Mouse (Mus musculus): ENCODE data around the gene Gpsm3.

Gene Gpsm3

DNA sequence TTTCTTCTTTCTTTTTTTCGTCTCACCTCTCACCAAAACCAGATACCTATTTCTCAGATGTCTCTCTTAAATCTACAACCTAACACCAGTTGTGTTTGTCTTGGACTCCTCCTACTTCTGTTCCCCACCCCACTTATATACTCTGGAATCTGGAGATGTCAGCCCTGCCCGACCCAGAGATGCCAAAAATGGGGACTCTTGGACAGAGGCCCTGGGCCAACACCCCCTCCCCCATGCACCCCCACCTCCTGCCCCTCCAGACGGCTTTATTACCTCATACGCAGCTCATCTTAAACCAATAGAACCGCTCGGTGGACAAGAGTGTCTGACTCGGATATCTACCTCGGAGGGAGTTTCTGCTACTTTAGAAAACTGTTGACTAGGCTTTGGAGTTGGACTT, 6.5 kb downstream of the Gpsm3 start:
- in situ Hi-C loops (cut with MboI; ENCODE audit: unreplicated experiment in 2 of 2) = no loop called here

DNA sequence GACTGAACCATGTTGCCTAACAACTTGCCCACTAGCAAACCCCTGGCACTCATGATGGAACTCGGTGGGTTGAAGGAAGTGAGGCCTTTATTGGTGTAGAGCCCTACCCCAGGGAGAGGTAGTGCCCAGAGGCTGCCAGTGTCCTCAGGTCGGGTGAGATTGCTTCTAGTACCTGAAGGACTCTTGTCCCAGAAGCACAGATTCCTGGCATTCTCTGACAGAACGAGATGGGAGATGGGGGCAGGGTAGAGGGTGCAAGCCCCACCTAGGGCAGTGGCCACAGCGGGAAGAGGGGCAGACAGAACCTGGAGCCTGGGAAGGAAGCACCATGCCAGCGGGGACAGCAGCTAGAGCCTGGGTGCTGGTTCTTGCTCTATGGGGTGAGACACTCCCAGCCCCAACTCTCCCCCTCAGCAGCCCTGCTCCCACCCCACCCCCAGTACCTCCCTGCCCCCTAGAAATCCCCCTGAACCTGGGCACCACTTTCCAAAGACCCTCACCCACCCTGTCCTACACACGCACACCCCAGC, 8.0 kb downstream of the Gpsm3 start, which contains the start of gene Ager:
Gene Ager, plus strand, starts transcription at position 297 of the 530 bp plus-strand sequence.
- in situ Hi-C loops (cut with MboI; ENCODE audit: unreplicated experiment in 2 of 2) = no loop called here

DNA sequence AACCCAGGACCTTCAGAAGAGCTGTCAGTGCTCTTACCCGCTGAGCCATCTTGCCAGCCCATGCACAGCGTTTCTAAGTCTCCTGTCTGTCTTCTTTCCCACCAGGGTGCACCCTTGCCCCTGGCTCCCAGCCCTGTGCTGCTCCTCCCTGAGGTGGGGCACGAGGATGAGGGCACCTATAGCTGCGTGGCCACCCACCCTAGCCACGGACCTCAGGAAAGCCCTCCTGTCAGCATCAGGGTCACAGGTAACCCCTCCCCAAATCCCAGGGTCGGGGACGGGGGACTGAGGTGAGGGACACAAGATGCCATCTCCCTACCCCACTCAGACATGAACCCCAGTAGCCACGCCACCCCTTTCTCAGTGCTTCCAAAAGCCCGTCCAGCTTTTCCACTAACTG, 10.3 kb downstream of the Gpsm3 start:
- in situ Hi-C loops (cut with MboI; ENCODE audit: unreplicated experiment in 2 of 2) = no loop called here

DNA sequence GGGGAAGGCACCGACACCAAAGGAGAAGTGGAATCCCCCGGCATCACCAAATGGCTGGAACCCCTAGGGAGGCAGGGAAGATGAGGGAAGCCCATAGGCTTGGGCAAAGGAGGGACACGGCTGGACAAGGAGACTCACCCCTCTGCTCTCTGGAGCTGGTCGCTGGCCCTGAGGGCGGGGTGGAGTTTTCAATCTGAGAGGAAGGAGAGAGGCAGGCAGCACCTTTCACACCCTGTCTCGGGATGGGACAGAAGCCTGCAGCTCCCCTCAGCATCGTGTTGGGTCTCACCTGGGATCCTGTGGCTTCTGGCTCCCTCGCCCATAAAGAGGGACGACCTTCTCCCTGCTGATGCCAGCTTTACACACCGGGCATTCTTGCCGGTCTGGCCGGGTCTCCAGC, 12.2 kb downstream of the Gpsm3 start:
- in situ Hi-C loops (cut with MboI; ENCODE audit: unreplicated experiment in 2 of 2) = no loop called here

DNA sequence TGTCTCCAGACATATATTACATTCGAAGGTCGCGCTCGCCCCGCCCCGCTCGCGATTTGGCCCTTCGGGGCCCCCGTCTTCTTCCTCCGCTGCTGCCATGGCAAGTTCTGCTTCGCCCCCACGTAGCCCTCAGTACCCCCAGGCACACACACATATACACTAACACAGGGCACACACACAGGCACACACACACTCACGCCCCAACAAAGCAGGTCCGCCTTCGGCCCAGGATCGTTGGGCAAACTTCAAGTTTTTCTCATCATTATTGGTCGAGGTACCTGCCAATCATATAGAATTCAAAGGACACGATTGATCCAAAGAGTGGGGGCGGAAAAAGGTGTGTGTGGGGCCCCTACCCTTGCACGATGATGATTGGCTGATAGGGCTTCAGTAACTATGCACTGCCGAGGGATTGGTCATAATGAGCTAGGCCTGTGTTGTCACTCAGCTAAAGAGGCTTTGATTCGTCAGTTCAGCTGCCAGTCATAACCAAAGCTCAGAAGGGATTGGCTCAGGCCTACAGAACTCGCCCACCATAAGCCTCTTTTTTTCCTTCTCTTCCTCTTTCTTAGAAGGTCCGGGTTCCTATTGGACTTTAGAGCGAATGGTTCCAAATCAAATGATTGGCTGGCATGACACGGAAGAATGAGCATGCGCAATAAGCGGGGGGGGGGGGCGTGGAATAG, 13.9 kb downstream of the Gpsm3 start, which contains the start of gene Rnf5:
Gene Rnf5, minus strand, starts transcription at position 316 of the 686 bp plus-strand sequence.
- in situ Hi-C loops (cut with MboI; ENCODE audit: unreplicated experiment in 2 of 2) = no loop called here

DNA sequence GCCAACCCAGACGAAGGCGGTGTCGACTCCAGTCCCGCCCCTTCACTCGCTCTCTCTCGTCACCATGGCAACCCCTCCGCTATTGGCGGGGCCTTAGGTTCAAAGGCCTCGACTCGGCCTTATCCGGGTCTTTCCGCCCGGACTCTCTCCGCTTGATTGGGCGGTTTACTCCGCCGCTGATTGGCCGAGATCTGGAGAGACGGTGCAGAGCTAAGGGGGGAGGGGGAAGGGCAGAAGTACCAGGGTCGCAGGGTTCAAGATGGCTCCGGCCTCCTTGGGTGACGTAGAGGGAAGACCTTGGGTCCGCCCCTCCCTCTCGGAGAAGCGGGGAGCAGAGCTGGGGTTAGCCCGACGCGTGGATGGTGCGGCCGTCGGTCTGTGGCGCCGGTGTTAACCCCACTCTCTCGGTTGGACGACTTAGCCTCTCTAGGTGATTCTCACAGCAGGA, 14.5 kb downstream of the Gpsm3 start, which contains the start of gene Agpat1:
Gene Agpat1, plus strand, starts transcription at position 202 of the 448 bp plus-strand sequence.
- in situ Hi-C loops (cut with MboI; ENCODE audit: unreplicated experiment in 2 of 2) = no loop called here

DNA sequence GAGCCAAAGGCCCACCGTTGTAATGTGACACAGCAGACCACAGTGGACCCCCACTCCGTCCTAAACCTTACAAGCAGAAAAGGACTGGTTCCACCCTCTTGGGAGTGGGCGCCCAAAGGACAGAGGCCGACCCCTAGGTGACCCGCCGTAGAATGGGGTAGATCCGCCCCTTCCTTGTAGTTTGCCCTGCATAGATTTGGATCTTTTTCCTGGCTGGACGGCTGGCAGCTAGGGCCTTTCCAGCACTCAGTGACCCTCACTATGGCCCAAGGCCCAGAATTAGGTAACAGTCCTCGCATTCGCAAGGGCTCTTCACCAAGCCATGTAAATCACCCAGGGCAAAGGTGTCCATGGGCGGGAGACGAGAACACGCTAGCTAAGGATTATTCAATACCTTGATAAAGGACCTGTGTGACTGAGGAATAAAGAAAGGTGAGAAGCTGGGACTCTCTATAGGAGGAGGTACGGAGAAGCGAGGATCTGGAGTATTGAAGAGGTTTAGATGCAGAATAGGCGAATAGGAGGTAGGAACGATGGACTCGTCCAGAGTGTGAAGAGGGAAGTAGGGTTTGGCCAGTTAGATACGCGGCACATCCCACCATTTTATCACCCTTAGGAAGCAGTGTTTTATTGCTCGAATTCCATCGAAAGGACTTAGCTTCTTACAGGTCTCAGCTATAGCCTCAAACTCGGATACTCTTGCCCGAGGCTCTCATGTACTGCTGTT, 15.1 kb downstream of the Gpsm3 start:
- in situ Hi-C loops (cut with MboI; ENCODE audit: unreplicated experiment in 2 of 2) = no loop called here

DNA sequence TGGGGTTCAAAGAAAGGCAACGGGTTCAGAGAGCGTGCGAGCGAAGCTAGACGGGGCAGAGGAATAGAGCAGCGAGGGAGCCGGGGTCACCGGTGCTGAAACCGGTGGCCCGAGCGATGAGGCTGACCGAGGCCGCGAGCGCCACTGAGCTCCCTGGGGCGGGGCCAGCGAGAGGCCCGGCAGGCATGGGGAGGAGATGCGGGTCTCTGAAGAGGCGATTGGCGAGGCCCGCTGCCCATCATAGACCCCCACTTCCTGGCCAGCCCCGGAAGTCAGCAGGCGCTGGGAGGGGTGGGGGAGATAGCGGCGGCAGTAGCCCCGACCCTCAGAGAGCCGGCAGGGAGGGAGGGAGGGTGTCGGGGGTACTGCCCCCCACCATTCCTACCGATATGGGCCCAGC, 16.0 kb downstream of the Gpsm3 start:
- in situ Hi-C loops (cut with MboI; ENCODE audit: unreplicated experiment in 2 of 2) = no loop called here

DNA sequence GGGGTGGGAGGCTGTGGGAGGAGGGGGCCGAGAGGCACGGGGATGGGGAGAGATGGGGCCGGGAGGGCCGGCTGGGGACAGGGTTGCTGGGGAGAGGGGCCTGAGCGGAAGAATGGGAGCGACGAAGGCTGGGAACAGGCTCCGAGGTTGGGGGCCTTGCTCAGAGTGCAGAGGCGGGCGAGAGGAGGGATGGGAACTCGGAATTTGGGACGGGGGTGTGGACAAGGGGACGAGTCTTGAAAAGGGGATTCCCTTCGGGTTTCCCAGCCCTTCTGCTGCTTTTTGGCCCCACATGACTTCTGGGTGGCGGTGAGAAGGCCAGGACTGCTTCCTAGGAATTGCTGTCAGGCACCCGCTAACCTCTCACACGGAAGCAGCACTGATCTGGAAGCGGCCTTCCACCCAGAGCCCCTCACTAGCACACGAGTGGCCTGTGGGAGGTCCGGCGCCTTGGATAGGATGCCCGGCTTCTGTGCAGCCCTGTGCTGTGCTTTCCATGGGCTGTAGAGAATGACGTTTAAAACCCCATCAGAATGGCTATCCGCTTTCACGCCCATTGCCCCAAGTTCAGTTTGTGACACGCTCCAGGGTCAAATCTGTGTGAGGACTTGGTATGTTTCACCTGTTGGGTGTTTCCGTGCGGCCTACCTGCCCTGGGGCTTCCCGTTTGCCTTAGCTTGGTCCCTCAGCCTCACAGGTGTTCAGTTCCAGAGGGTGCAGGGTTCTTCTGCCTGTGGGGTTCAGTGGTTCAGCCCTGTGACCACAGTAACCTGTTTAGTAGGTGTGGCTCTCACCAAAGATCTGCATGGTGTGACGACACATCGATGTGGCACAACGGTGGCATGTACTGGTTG, 16.8 kb downstream of the Gpsm3 start:
- in situ Hi-C loops (cut with MboI; ENCODE audit: unreplicated experiment in 2 of 2) = no loop called here

DNA sequence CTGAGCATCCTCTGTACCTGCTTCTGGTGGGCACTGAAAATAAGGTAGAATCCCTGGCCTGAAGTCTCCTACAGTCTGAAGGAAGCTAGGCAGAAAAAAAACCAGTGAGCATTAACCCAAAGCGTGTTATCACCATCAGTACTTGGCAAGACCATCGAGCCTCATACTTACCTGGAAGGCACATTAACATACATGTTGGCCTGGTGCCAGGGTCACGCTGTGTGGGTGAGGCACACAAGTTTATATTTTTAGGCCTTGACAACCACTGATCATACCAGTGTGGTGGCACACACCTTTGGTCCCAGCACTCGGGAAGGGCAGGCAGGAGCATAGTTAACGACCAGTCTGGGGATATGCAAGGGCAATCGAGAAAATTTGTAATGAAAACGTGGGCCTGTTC, 18.4 kb downstream of the Gpsm3 start:
- in situ Hi-C loops (cut with MboI; ENCODE audit: unreplicated experiment in 2 of 2) = no loop called here

DNA sequence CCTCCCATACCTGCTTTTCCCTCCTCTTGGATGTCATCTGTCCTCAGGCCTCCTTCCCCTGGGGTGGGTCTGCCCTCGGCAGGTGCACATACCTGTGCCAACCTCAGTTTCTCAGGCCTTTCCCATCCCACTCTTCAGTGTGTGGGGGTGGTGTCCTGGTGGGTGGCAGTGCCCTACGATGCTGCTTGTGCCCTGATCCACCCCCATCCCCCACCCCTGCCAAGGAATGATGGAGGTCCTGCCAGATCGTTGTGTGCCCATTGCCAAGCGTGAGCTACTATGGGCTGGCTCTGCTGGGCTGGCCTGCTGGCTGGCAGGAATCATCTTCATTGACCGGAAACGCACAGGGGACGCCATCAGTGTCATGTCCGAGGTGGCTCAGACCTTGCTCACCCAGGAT, 21.4 kb downstream of the Gpsm3 start:
- in situ Hi-C loops (cut with MboI; ENCODE audit: unreplicated experiment in 2 of 2) = no loop called here

DNA sequence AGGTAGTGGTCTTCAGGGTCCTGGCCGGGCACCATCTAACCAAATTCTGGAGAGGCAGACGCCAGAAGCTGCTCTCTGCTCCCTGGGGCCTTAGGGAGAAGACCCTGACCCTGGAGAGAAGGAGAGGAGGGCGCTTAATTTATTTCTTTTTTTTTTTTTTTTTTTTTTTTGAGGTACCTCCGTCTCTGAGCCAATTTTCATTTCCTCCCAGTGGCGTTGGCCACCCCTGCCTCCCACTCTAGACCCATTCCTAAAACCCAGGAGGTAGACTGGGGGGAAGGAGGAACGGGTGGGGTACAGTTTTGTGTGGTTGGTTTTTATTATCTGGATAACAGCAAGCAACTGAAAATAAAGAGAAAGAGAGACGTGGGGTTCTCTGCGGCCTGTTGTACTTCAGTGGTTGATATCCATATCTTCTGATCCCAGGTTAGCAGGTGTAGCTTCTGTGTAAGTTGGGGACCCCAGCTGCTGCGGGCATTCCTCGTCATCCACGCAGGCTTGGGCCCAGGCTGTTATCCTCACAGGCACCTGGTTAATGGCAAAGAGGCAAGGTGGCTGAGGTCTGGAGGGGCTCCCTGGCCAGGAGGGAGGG, 23.5 kb downstream of the Gpsm3 start:
- in situ Hi-C loops (cut with MboI; ENCODE audit: unreplicated experiment in 2 of 2) = no loop called here

DNA sequence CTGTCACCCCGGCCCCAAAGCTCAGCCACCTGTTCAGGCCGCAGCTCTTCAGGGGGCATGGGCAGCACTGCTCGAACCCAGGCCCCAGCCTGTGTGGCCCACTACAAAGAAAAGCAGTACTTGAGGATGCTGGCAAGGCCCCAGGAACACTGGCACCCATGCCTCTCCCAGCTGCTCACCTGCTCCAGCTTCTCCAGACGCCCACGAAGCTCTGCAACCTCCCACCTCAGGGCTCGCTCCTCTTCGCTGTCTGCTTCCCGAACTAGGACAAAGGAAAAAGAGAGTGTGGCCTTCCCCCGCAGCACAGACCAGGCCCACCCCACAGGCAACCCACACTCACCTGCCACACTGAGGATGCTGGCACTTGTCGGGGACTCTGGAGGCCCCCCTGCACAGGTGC, 24.2 kb downstream of the Gpsm3 start:
- in situ Hi-C loops (cut with MboI; ENCODE audit: unreplicated experiment in 2 of 2) = no loop called here

DNA sequence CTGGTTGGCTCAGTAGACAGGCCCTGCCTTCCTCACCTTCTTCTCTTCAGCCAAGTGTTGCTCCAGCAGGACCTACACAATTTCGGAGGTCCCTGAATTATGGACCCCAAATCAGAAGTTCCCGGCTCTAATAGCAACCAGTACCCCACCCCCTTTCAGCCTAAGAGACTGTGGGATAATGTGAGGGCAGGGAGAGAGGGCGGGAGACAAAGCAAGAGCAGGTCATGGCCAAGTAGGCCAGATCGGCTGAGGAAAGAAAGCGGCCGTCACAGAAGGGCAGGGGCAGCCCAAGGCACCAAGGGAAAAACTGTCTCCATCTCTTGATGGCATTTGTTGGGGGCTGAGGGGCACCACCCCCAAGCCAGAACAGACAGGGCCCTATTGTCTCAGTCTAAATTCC, 26.3 kb downstream of the Gpsm3 start, which contains the start of gene Egfl8:
Gene Egfl8, minus strand, starts transcription at position 101 of the 400 bp plus-strand sequence.
- in situ Hi-C loops (cut with MboI; ENCODE audit: unreplicated experiment in 2 of 2) = loop anchor here (5.0 kb wide), 2 partner anchors 49 to 174 kb away; no protein-coding TSS in a partner anchor

DNA sequence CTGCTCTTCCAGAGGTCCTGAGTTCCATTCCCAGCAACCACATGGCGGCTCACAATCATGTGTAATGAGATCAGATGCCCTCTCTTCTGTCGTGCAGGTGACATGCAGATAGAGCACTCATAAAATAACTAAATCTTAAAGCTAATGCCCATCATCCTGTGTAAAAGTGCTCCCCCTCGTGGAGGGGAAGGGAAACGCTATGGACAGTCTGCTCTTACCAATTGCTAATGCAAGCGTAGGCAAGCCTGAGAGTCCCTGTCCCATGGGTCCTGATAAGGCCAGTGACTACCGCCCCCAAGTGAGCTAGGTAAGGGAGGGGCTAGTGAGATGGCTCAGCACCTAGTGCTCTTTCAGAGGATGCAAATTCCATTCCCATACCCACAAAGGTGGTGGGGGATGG, 29.4 kb downstream of the Gpsm3 start:
- in situ Hi-C loops (cut with MboI; ENCODE audit: unreplicated experiment in 2 of 2) = loop anchor here (5.0 kb wide), 2 partner anchors 52 to 177 kb away; no protein-coding TSS in a partner anchor

DNA sequence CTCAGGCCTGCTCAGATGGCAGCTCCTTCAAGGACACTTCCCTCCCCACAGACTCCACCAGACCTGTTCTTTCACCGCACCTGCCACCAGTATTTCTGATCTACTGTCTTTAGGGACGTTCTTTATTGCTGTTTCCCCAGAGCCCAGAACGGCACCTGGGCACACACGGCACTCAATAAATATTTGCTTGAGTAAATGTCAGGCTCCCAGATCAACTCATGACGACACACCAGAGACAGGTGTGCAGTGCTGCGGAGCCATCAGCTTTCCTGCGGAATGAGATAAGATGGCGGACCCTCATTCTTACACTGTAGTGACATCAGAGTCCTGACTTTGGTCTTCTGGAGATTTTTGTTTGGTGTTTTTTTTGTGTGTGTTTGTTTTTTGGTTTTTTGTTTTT, 31.4 kb downstream of the Gpsm3 start:
- in situ Hi-C loops (cut with MboI; ENCODE audit: unreplicated experiment in 2 of 2) = no loop called here

DNA sequence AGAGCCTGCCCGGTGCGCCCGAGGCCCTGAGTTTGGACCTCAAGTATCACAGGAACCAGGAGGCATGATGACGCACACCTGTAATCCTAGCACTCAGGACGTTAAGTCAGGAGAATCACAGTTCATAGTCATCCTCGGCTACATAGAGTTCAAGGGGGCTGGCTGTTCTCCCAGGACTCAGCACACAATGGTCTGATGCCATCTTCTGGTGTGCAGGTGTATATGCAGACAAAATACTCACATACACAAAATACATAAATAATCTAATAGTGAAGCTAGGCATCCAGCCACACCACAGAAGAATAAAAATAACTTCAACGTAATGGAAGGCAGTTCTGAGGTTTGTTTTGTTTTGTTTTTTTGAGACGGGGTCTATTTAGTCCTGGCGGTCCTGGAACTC, 33.6 kb downstream of the Gpsm3 start:
- in situ Hi-C loops (cut with MboI; ENCODE audit: unreplicated experiment in 2 of 2) = no loop called here

DNA sequence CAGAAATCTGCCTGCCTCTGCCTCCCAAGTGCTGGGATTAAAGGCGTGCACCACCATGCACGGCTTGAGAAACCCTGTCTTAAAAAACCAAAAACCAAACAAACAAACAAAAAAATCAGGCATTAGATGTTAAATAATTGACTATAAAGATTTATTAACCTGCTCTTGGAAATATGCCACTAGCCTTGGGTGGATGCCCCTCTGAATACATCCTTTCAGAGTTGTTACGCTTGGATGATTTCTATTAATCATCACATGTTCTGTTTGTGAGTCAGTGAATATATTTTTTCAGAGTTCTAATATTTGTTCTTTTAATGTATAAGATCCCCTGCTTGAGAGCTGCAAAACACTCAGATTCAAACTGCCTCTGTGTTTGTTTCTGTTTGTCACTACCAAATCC, 35.4 kb downstream of the Gpsm3 start:
- in situ Hi-C loops (cut with MboI; ENCODE audit: unreplicated experiment in 2 of 2) = loop anchor here (5.0 to 25.0 kb wide), 2 partner anchors 87 to 312 kb away; partner anchors contain the start of gene Neu1 (in 1 of the 2)

DNA sequence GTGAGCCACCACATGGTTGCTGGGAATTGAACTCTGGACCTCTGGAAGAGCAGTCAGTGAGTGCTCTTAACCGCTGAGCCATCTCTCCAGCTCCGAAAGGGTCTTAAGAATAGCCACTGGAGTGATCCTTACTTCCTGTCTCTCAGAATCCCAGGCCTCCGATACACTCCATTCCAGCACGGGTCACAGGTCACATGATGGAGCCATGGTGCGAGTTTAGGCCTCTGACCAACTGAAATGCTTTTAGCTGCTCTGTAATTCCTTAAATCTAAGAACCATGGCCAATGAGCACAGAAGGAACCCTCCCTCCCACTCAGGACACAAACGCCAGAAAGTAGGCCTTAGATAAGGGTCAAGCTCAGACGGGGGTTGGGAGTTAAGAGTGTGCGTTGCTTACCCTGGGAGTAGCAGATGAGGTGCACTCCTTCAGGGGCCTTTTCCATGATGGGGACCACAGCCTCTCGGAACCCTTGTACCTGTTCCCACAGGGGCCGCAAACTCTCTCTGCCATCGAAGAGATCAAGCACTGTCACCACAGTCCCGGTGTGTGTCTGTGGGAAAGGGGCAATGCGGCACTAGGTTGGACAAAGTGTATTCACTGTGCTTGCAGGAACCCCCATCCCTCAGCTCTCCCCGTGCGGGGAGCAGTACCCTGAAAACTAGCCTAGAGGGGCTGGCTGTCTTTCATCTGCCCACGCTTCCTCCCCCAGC, 36.6 kb downstream of the Gpsm3 start:
- in situ Hi-C loops (cut with MboI; ENCODE audit: unreplicated experiment in 2 of 2) = loop anchor here (5.0 to 25.0 kb wide), 2 partner anchors 86 to 311 kb away; partner anchors contain the start of gene Neu1 (in 1 of the 2)
